Mouse (Mus musculus) frontal cortex, postnatal 36 days (tissue): Measurements from ENCODE around the gene Gm2696.

ENCODE experiments used
- DNase-seq, 2 experiments: peaks; one replicate each; pipeline ENCODE4 v3.0.0; 2022; ENCODE audit warnings: low spot score in 2 of 2

Gm2696 gene

GRCm38 (mm10) chr10:77846961-77847360, 32.5 kb downstream of the Gm2696 start:
- DNase-seq: no peak

DNA sequence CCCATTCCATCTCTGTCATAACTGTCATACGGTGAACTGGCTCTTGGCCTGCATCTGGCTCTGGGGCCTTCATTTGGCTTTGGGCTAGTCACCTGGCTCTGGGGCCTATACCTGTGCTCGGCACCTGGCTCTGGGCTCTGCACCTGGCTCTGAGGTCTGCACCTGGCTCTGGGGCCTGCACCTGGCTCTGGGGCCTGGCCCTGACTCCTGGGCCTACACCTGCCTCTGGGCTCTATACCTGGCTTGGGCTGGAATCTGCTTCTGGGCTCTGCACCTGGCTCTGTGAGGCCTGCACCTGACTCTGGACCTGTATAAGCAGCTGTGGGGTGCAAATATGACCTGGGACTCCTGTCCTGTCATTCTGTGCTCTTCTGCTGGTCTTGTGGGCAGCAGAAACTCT, 33.1 kb downstream of the Gm2696 start:
- DNase-seq: no peak

DNA sequence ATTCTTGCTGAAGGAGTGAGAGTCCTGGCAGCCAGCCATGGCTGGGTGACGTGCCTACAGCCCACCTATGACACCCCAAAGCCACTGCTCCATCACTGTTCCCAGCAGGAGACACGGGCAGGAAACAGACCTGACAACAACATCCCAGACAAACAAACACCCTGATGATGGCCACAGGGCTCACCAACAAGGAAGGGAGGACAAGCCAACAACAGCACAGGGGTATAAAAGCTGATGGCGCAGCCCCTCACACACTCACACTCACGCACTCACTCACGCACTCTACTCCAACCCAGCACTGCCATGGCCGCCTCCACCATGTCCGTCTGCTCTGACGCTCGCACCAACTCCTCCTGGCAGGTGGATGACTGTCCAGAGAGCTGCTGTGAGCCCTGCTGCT, 38.1 kb downstream of the Gm2696 start, which contains the start of gene Gm10318:
Gene Gm10318, plus strand, starts transcription at position 301 of the 400 bp plus-strand sequence.
- no peak for DNase-seq

DNA sequence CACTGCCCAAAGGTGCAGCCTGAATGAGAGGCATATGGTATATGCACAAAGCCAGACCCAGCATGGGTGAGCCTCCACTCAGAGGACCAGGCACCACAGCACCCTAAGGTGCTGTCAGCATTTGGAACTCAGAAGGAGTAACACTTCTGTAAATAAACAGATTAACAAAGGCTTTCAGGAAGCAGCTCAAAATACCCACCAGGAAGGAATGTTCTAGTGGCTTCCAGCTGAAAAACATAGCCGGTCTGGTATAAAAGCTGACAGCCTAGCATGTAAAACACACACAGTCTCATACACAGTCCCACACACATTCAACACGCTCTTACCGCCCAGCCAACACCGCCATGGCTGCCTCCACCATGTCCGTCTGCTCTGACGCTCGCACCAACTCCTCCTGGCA, 47.2 kb downstream of the Gm2696 start, which contains the start of gene Gm3285:
Gene Gm3285, plus strand, starts transcription at position 301 of the 400 bp plus-strand sequence.
- no peak for DNase-seq

- no peak for DNase-seq
Measured at GRCm38 (mm10) chr10:77864067-77864761, 49.7 kb downstream of the Gm2696 start.

- DNase-seq: no peak
Measured at GRCm38 (mm10) chr10:77864762-77865143, 50.3 kb downstream of the Gm2696 start.

GRCm38 (mm10) chr10:77867546-77867945, 53.1 kb downstream of the Gm2696 start:
- DNase-seq: no peak

GRCm38 (mm10) chr10:77869651-77870050, 55.2 kb downstream of the Gm2696 start:
- no peak for DNase-seq

GRCm38 (mm10) chr10:77878985-77879384, 64.5 kb downstream of the Gm2696 start:
- DNase-seq: peak; percentile 30 to 48

GRCm38 (mm10) chr10:77880305-77880704, 65.8 kb downstream of the Gm2696 start:
- no peak for DNase-seq

DNA sequence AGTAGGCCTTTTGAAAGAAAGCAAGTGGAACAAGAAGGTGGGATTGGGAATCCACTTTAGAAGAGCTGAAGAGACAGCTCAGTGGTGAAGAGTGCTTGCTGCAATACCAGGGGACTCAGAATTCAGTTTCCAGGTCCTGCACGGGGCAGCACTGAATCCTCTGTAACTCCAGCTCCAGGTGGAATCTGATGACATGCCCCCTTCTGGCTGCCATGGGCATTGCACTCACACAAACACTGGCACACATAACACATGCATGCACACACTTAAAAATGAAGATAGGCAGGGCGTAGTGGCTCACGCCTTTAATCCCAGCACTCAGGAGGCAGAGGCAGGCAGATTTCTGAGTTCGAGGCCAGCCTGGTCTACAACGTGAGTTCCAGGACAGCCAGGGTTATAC, 68.1 kb downstream of the Gm2696 start:
- no peak for DNase-seq
